Mouse (Mus musculus): Measurements from ENCODE around the gene Fmnl2. TPM values are rescaled to one million over a fixed set of nuclear protein-coding genes. Genes with fewer than 3 reads are reported as not detected.

Gene Fmnl2
- polyA plus RNA-seq, 1 experiment from 2014 or later: 17.1 TPM

DNA sequence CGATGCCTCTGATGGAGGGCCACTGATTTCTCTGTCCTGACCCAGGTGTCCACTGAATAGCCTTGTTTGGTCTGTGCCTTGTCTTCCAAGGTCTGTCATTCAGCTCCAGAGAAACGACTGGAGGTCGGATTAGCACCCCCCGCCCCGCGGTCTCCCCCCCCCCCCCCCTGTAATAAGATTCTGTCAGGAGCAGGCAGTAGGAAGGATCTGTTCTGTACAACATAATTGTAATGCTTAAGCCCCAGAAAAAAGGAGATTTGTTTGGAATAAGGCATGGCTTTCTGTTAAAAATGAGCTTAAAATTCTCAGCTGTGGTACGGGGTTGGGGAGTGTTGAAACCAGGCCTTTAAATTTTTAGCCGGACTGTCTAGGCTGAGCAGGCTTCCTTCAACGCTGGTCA, 181.1 kb downstream of the Fmnl2 start:
- H3K27ac ChIP-seq: peak overlapping the region; percentile 38
- peaks cover 17% of the 10 kb centered on the region for H3K4me1 ChIP-seq
- peak overlapping the region; percentile 35; the same call in 1 of the 2 replicates for H3K4me2 ChIP-seq
- no peaks in the 10 kb centered on the region for H3K27me3 ChIP-seq
- no peaks in the 10 kb centered on the region for H3K9me3 ChIP-seq (replicated peaks)
- WGBS: 2% methylated on average over 9 of the region's 9 CpGs
- H3K36me3 ChIP-seq (ENCODE audit: poor library complexity, severe bottlenecking): peaks cover 8% of the 10 kb centered on the region; the same call in 1 of the 2 replicates
- no peak overlapping the region for H3K9ac ChIP-seq
- no peak overlapping the region for H3K4me3 ChIP-seq
- ATAC-seq: peak; percentile 50; the same call in 1 of the 2 replicates

GRCm38 (mm10) chr2:53047031-53047430, 189.4 kb downstream of the Fmnl2 start:
- Histone ChIP-seq H3K27ac (no peak overlapping the region), H3K27me3 (no peaks in the 10 kb centered on the region), H3K36me3 (ENCODE audit: poor library complexity, severe bottlenecking) (peaks cover 17% of the 10 kb centered on the region), H3K4me2 (no peak overlapping the region), H3K4me3 (no peak overlapping the region), H3K9me3 (replicated peaks) (no peaks in the 10 kb centered on the region), H3K4me1 (no peaks in the 10 kb centered on the region), H3K9ac (no peak overlapping the region)
- ATAC-seq: no peak
- WGBS: 76% methylated on average over 6 of the region's 6 CpGs

GRCm38 (mm10) chr2:53047749-53048387, 190.2 kb downstream of the Fmnl2 start:
- no peak overlapping the region for H3K27ac ChIP-seq
- ATAC-seq: peak; percentile 58; the same call in 1 of the 2 replicates

DNA sequence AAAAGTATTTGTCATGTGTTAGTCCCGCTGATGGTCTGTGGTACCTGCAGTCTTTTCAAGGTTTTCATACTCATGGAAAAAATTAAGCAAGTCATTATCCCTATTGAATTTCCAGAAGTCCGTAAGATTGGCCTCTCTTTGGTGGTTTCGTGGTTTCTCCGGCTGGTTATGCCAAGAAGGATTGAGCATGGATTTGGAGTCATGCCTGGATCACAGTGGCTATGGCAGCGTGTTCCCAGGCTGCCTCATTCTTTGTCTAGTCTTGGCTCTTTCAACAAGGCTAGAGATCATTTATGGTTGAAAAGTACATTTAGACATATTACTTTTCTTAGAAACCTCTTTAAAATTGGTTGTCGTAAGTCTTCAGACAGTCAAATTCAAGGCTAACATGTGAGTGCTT, 192.7 kb downstream of the Fmnl2 start:
- 92% methylated on average over 6 of the region's 6 CpGs for WGBS
- H3K9ac ChIP-seq: no peak overlapping the region
- H3K4me2 ChIP-seq: no peak overlapping the region
- no peak for ATAC-seq
- H3K27me3 ChIP-seq: no peaks in the 10 kb centered on the region
- 0 out of 2 replicates have a peak, but pooled peaks cover 8% of the 10 kb centered on the region for H3K4me1 ChIP-seq
- H3K36me3 ChIP-seq (ENCODE audit: poor library complexity, severe bottlenecking): peaks cover 22% of the 10 kb centered on the region
- no peaks in the 10 kb centered on the region for H3K9me3 ChIP-seq (replicated peaks)
- H3K4me3 ChIP-seq: no peak overlapping the region
- no peak overlapping the region for H3K27ac ChIP-seq

More at GRCm38 (mm10) chr2:53047749-53048387, 190.2 kb downstream of the Fmnl2 start:
- Histone ChIP-seq H3K4me3 (no peak overlapping the region), H3K27me3 (no peaks in the 10 kb centered on the region), H3K9me3 (replicated peaks) (no peaks in the 10 kb centered on the region), H3K9ac (no peak overlapping the region), H3K4me2 (no peak overlapping the region), H3K36me3 (ENCODE audit: poor library complexity, severe bottlenecking) (peaks cover 10% of the 10 kb centered on the region), H3K4me1 (no peaks in the 10 kb centered on the region)
- 94% methylated on average over 1 of the region's 1 CpGs for WGBS

GRCm38 (mm10) chr2:53051502-53051901, 193.8 kb downstream of the Fmnl2 start:
- H3K36me3 ChIP-seq (ENCODE audit: poor library complexity, severe bottlenecking): peaks cover 26% of the 10 kb centered on the region
- no peak overlapping the region for H3K9ac ChIP-seq
- no peak overlapping the region for H3K27ac ChIP-seq
- WGBS: 94% methylated on average over 8 of the region's 8 CpGs
- H3K4me1 ChIP-seq: 0 out of 2 replicates have a peak, but pooled peaks cover 8% of the 10 kb centered on the region
- H3K4me2 ChIP-seq: no peak overlapping the region
- H3K9me3 ChIP-seq (replicated peaks): no peaks in the 10 kb centered on the region
- H3K27me3 ChIP-seq: no peaks in the 10 kb centered on the region
- ATAC-seq: no peak
- no peak overlapping the region for H3K4me3 ChIP-seq

- Histone ChIP-seq H3K4me3 (no peak overlapping the region), H3K27ac (no peak overlapping the region)
- ATAC-seq: no peak
Measured at GRCm38 (mm10) chr2:53053714-53054113, 196.1 kb downstream of the Fmnl2 start.

GRCm38 (mm10) chr2:53056556-53056955, 198.9 kb downstream of the Fmnl2 start:
- WGBS: 93% methylated on average over 6 of the region's 6 CpGs
- ATAC-seq: no peak
- Histone ChIP-seq H3K9me3 (replicated peaks) (no peaks in the 10 kb centered on the region), H3K9ac (no peak overlapping the region), H3K4me2 (no peak overlapping the region), H3K27me3 (no peaks in the 10 kb centered on the region), H3K4me3 (no peak overlapping the region), H3K27ac (no peak overlapping the region), H3K36me3 (ENCODE audit: poor library complexity, severe bottlenecking) (peaks cover 24% of the 10 kb centered on the region), H3K4me1 (peaks cover 14% of the 10 kb centered on the region; the same call in 1 of the 2 replicates)

More at GRCm38 (mm10) chr2:53053714-53054113, 196.1 kb downstream of the Fmnl2 start:
- peaks cover 29% of the 10 kb centered on the region for H3K36me3 ChIP-seq (ENCODE audit: poor library complexity, severe bottlenecking)
- no peak overlapping the region for H3K4me2 ChIP-seq
- H3K27me3 ChIP-seq: no peaks in the 10 kb centered on the region
- no peaks in the 10 kb centered on the region for H3K9me3 ChIP-seq (replicated peaks)
- H3K9ac ChIP-seq: no peak overlapping the region
- H3K4me1 ChIP-seq: 0 out of 2 replicates have a peak, but pooled peaks cover 8% of the 10 kb centered on the region
- WGBS: 65% methylated on average over 7 of the region's 7 CpGs

DNA sequence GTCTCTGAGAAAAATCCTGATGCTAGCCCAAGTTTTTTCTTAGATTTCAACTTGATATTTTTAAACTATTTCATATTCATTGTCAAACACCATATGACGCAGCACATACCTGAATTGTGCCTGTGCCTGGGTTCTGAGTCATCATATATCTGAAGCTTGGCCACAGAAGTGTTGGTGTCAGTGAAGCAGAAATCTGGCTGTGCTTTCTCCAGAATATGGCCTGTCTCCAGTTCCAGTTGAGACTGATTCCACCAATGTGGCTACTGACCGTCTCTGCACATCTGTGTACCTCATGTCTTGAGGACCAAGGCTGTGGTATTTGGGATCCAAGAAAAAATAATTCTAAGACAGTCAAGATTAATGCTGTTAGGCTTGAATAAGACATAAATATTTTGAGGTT, 199.6 kb downstream of the Fmnl2 start:
- no peak for ATAC-seq

DNA sequence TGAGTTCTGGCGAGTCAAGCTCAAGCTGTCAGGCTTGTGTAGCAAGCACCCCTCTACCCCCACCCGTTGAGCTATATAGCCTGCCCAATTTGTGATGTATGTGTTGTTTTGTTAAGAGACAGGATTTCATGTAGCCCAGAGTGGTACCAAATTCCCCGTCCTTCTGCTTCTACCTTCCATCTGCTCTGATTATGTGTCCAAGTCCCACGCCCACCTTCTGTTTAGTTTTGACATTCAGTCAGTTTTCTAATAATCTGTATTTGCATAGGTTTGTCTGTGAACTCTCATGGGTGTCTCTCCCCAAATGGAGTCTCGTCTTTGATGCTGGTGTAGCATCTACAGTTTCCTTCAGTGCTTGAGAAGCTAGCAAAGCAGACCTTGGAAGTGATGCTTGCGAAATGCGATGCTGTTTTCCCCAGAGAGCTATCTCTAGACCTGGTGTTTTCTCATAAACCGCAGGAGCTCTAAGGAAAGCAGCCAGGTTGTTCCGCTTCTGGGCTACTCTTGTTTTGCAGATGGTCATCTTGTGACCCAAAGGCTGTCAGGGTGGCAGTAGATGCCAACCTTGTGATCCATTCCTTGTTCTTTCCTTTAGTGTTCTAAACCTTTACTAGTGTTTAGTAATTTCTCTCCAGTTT, 203.8 kb downstream of the Fmnl2 start:
- 84% methylated on average over 9 of the region's 9 CpGs for WGBS
- H3K4me2 ChIP-seq: no peak overlapping the region
- no peak overlapping the region for H3K4me3 ChIP-seq
- no peaks in the 10 kb centered on the region for H3K9me3 ChIP-seq (replicated peaks)
- H3K27me3 ChIP-seq: no peaks in the 10 kb centered on the region
- H3K27ac ChIP-seq: no peak overlapping the region; the same call in 1 of the 2 replicates
- no peak overlapping the region for H3K9ac ChIP-seq
- ATAC-seq: peak; percentile 76; the same call in 1 of the 2 replicates
- H3K36me3 ChIP-seq (ENCODE audit: poor library complexity, severe bottlenecking): peaks cover 3% of the 10 kb centered on the region
- peaks cover 6% of the 10 kb centered on the region; the same call in 1 of the 2 replicates for H3K4me1 ChIP-seq

More for the DNA sequence above, 199.6 kb downstream of the Fmnl2 start:
- no peaks in the 10 kb centered on the region for H3K9me3 ChIP-seq (replicated peaks)
- H3K36me3 ChIP-seq (ENCODE audit: poor library complexity, severe bottlenecking): peaks cover 20% of the 10 kb centered on the region
- no peak overlapping the region for H3K4me3 ChIP-seq
- H3K9ac ChIP-seq: no peak overlapping the region
- peaks cover 14% of the 10 kb centered on the region; the same call in 1 of the 2 replicates for H3K4me1 ChIP-seq
- no peak overlapping the region for H3K27ac ChIP-seq
- no peak overlapping the region for H3K4me2 ChIP-seq
- 96% methylated on average over 2 of the region's 2 CpGs for WGBS
- H3K27me3 ChIP-seq: no peaks in the 10 kb centered on the region

- Histone ChIP-seq H3K4me1 (no peaks in the 10 kb centered on the region), H3K27me3 (no peaks in the 10 kb centered on the region), H3K9ac (no peak overlapping the region), H3K36me3 (ENCODE audit: poor library complexity, severe bottlenecking) (no peaks in the 10 kb centered on the region), H3K4me2 (no peak overlapping the region), H3K27ac (no peak overlapping the region), H3K9me3 (replicated peaks) (no peaks in the 10 kb centered on the region), H3K4me3 (no peak overlapping the region)
- 96% methylated on average over 2 of the region's 2 CpGs for WGBS
- ATAC-seq: no peak
Measured at GRCm38 (mm10) chr2:53066973-53067372, 209.3 kb downstream of the Fmnl2 start.

GRCm38 (mm10) chr2:53070607-53071006, 212.9 kb downstream of the Fmnl2 start:
- Histone ChIP-seq H3K4me2 (no peak overlapping the region), H3K27ac (no peak overlapping the region), H3K4me1 (no peaks in the 10 kb centered on the region), H3K36me3 (ENCODE audit: poor library complexity, severe bottlenecking) (peaks cover 9% of the 10 kb centered on the region), H3K9ac (no peak overlapping the region), H3K27me3 (no peaks in the 10 kb centered on the region), H3K4me3 (no peak overlapping the region), H3K9me3 (replicated peaks) (no peaks in the 10 kb centered on the region)
- WGBS: 3% methylated on average over 1 of the region's 1 CpGs
- ATAC-seq: no peak

- no peak overlapping the region for H3K4me2 ChIP-seq
- H3K4me3 ChIP-seq: no peak overlapping the region
- ATAC-seq: no peak
- no peak overlapping the region for H3K27ac ChIP-seq
- H3K36me3 ChIP-seq (ENCODE audit: poor library complexity, severe bottlenecking): no peaks in the 10 kb centered on the region
- 86% methylated on average over 2 of the region's 2 CpGs for WGBS
- H3K9ac ChIP-seq: no peak overlapping the region
- H3K4me1 ChIP-seq: peaks cover 13% of the 10 kb centered on the region
- H3K9me3 ChIP-seq (replicated peaks): no peaks in the 10 kb centered on the region
- H3K27me3 ChIP-seq: no peaks in the 10 kb centered on the region
Measured at GRCm38 (mm10) chr2:53079693-53080286, 222.1 kb downstream of the Fmnl2 start.

All from forebrain, embryonic 13.5 days (tissue).